Mouse (Mus musculus) hindbrain, embryonic 14.5 days (tissue): ENCODE measurements around the gene Anapc1. TPM values are rescaled to one million over a fixed set of nuclear protein-coding genes. Genes with fewer than 3 reads are reported as not detected.
A peak's percentile ranks its signal among the peaks of the same experiment; 100 is the strongest.

ENCODE experiments used
- ATAC-seq: fragments of 200-750 bp; cut with Nextera tagmentation; 2 replicates; pipeline ENCODE4 v1.8.0; 2017; ENCODE audit warnings: moderate number of reproducible peaks, mild to moderate bottlenecking, moderate TSS enrichment, moderate library complexity; ENCODE audit not compliant: low FRiP score
- DNase-seq: peaks from one replicate; pipeline ENCODE4 v3.0.0-alpha.2; 2015; ENCODE audit warnings: low spot score
- H3K27ac ChIP-seq: fragments of 300-500 bp; sonication (generic); 2 replicates; pipeline ENCODE4 v1.5.1; 2014; ENCODE audit warnings: mild to moderate bottlenecking, moderate library complexity
- H3K27me3 ChIP-seq: fragments of 300-500 bp; sonication (generic); 2 replicates; pipeline ENCODE4 v1.6.1; 2014; ENCODE audit warnings: mild to moderate bottlenecking, low read length, mixed read lengths; ENCODE audit not compliant: control insufficient read depth, insufficient read depth
- H3K36me3 ChIP-seq: fragments of 300-500 bp; sonication (generic); replicated peaks from 2 replicates; pipeline ENCODE4 v1.6.1; 2014; ENCODE audit not compliant: control insufficient read depth, insufficient read depth
- H3K4me1 ChIP-seq: fragments of 300-500 bp; sonication (generic); replicated peaks from 2 replicates; pipeline ENCODE4 v1.6.1; 2014; ENCODE audit warnings: antibody characterized with exemption, low read length, mixed read lengths; ENCODE audit not compliant: control insufficient read depth, insufficient read depth
- H3K4me2 ChIP-seq: fragments of 300-500 bp; sonication (generic); replicated peaks from 2 replicates; pipeline ENCODE4 v1.6.1; 2014; ENCODE audit warnings: mild to moderate bottlenecking, moderate library complexity
- H3K4me3 ChIP-seq: fragments of 300-500 bp; sonication (generic); replicated peaks from 2 replicates; pipeline ENCODE4 v1.5.1; 2014; ENCODE audit warnings: mild to moderate bottlenecking, low read length
- H3K9ac ChIP-seq: fragments of 300-500 bp; sonication (generic); 2 replicates; pipeline ENCODE4 v1.6.1; 2014
- H3K9me3 ChIP-seq: fragments of 300-500 bp; sonication (generic); 2 replicates; pipeline ENCODE4 v1.6.1; 2016; ENCODE audit warnings: low read length; ENCODE audit not compliant: control insufficient read depth
- WGBS: fragments of 180-500 bp; shearing (Covaris S2); extraction: QIAGEN DNeasy Blood & Tissue Kit; methylation state at CpG from one replicate; pipeline ENCODE4 v1.1.7; 2014; 5-methylcytosine and 5-hydroxymethylcytosine counted together
- polyA plus RNA-seq: library from polyadenylated mRNA; unstranded; fragments of >200 nt; fragmentation: Nextera tagmentation; extraction: Ambion mirVana; gene quantifications from 2 replicates; pipeline ENCODE4 v1.2.1, GENCODE M21; 2014

The Anapc1 gene
- polyA plus RNA-seq, 1 experiment from 2014 or later: 55.8 TPM

- no peak for ATAC-seq
Measured at GRCm38 (mm10) chr2:128722106-128722710, 35.0 kb upstream of the Anapc1 start.

GRCm38 (mm10) chr2:128719380-128719779 is 32.2 kb upstream of the Anapc1 start:
- WGBS: 91% methylated on average over 2 of the region's 2 CpGs

More at GRCm38 (mm10) chr2:128722106-128722710, 35.0 kb upstream of the Anapc1 start:
- WGBS: 90% methylated on average over 5 of the region's 5 CpGs
- Histone ChIP-seq H3K4me2 (no peak overlapping the region), H3K9ac (no peak overlapping the region), H3K4me3 (no peak overlapping the region), H3K27ac (no peak overlapping the region), H3K36me3 (no peaks in the 10 kb centered on the region), H3K4me1 (no peaks in the 10 kb centered on the region), H3K9me3 (no peaks in the 10 kb centered on the region; the same call in 1 of the 2 replicates), H3K27me3 (no peaks in the 10 kb centered on the region)
- DNase-seq: no peak

GRCm38 (mm10) chr2:128715979-128716378 is 28.8 kb upstream of the Anapc1 start:
- WGBS: 92% methylated on average over 1 of the region's 1 CpGs
- no peak overlapping the region for H3K4me3 ChIP-seq
- H3K4me2 ChIP-seq: no peak overlapping the region
- H3K4me1 ChIP-seq: no peaks in the 10 kb centered on the region
- ATAC-seq (no peak), DNase-seq (no peak)
- H3K27me3 ChIP-seq: no peaks in the 10 kb centered on the region
- no peaks in the 10 kb centered on the region for H3K36me3 ChIP-seq
- H3K27ac ChIP-seq: no peak overlapping the region
- H3K9me3 ChIP-seq: no peaks in the 10 kb centered on the region; the same call in 1 of the 2 replicates
- H3K9ac ChIP-seq: no peak overlapping the region

More at GRCm38 (mm10) chr2:128719380-128719779, 32.2 kb upstream of the Anapc1 start:
- DNase-seq: no peak
- H3K36me3 ChIP-seq: no peaks in the 10 kb centered on the region
- H3K4me2 ChIP-seq: no peak overlapping the region
- H3K27ac ChIP-seq: no peak overlapping the region
- no peaks in the 10 kb centered on the region; the same call in 1 of the 2 replicates for H3K9me3 ChIP-seq
- H3K4me1 ChIP-seq: no peaks in the 10 kb centered on the region
- ATAC-seq: no peak
- H3K9ac ChIP-seq: no peak overlapping the region
- H3K4me3 ChIP-seq: no peak overlapping the region
- H3K27me3 ChIP-seq: no peaks in the 10 kb centered on the region

GRCm38 (mm10) chr2:128714724-128715241 is 27.6 kb upstream of the Anapc1 start:
- H3K36me3 ChIP-seq: no peaks in the 10 kb centered on the region
- H3K4me2 ChIP-seq: no peak overlapping the region
- ATAC-seq (no peak), DNase-seq (no peak)
- no peaks in the 10 kb centered on the region for H3K27me3 ChIP-seq
- no peak overlapping the region for H3K4me3 ChIP-seq
- no peak overlapping the region for H3K27ac ChIP-seq
- H3K9me3 ChIP-seq: no peaks in the 10 kb centered on the region
- no peaks in the 10 kb centered on the region for H3K4me1 ChIP-seq
- 64% methylated on average over 7 of the region's 7 CpGs for WGBS
- H3K9ac ChIP-seq: no peak overlapping the region

- ATAC-seq: no peak
Measured at GRCm38 (mm10) chr2:128713548-128714003, 26.4 kb upstream of the Anapc1 start.

DNA sequence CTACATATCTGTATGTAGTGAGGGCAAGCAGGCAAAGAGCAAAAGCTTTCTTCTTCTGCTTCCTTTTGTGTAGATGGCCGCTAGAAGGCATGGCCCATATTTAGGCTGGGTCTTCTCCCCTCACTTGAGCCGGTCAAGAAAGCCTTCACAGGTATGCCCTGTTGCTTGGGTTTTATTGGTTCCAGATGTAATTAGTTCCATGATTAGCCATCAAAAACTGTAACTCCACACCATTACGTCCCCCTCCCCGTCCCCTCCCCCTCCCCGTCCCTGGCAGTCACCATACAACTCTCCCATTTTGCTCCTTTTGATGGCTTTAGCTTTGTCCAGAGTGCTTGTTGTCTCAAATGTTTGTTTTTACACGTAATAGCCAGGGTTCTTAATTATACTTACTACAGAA is 25.7 kb upstream of the Anapc1 start:
- H3K36me3 ChIP-seq: no peaks in the 10 kb centered on the region
- H3K9ac ChIP-seq: no peak overlapping the region
- H3K4me3 ChIP-seq: no peak overlapping the region
- H3K27ac ChIP-seq: no peak overlapping the region
- ATAC-seq: no peak
- no peaks in the 10 kb centered on the region for H3K4me1 ChIP-seq
- H3K27me3 ChIP-seq: no peaks in the 10 kb centered on the region
- no peak for DNase-seq
- no peaks in the 10 kb centered on the region for H3K9me3 ChIP-seq
- no peak overlapping the region for H3K4me2 ChIP-seq
- WGBS: 83% methylated on average over 6 of the region's 6 CpGs

More at GRCm38 (mm10) chr2:128713548-128714003, 26.4 kb upstream of the Anapc1 start:
- H3K4me2 ChIP-seq: no peak overlapping the region
- H3K27ac ChIP-seq: no peak overlapping the region
- no peaks in the 10 kb centered on the region for H3K4me1 ChIP-seq
- H3K9me3 ChIP-seq: no peaks in the 10 kb centered on the region
- peak; percentile 42 for DNase-seq
- no peaks in the 10 kb centered on the region for H3K27me3 ChIP-seq
- WGBS: 62% methylated on average over 5 of the region's 5 CpGs
- H3K9ac ChIP-seq: no peak overlapping the region
- H3K36me3 ChIP-seq: no peaks in the 10 kb centered on the region
- no peak overlapping the region for H3K4me3 ChIP-seq

- ATAC-seq: no peak
- WGBS: 82% methylated on average over 6 of the region's 6 CpGs
Measured at GRCm38 (mm10) chr2:128710609-128711008, 23.4 kb upstream of the Anapc1 start.

GRCm38 (mm10) chr2:128709264-128709663 is 22.1 kb upstream of the Anapc1 start:
- DNase-seq: no peak
- no peak overlapping the region for H3K9ac ChIP-seq
- H3K4me2 ChIP-seq: no peak overlapping the region
- no peaks in the 10 kb centered on the region for H3K36me3 ChIP-seq
- no peaks in the 10 kb centered on the region for H3K9me3 ChIP-seq
- no peak overlapping the region for H3K27ac ChIP-seq
- H3K4me3 ChIP-seq: no peak overlapping the region
- no peak for ATAC-seq
- 56% methylated on average over 6 of the region's 6 CpGs for WGBS
- no peaks in the 10 kb centered on the region for H3K27me3 ChIP-seq
- H3K4me1 ChIP-seq: no peaks in the 10 kb centered on the region

More at GRCm38 (mm10) chr2:128710609-128711008, 23.4 kb upstream of the Anapc1 start:
- Histone ChIP-seq H3K27ac (no peak overlapping the region), H3K4me3 (no peak overlapping the region), H3K4me2 (no peak overlapping the region), H3K9ac (no peak overlapping the region), H3K4me1 (no peaks in the 10 kb centered on the region), H3K36me3 (no peaks in the 10 kb centered on the region), H3K9me3 (no peaks in the 10 kb centered on the region), H3K27me3 (no peaks in the 10 kb centered on the region)
- no peak for DNase-seq

DNA sequence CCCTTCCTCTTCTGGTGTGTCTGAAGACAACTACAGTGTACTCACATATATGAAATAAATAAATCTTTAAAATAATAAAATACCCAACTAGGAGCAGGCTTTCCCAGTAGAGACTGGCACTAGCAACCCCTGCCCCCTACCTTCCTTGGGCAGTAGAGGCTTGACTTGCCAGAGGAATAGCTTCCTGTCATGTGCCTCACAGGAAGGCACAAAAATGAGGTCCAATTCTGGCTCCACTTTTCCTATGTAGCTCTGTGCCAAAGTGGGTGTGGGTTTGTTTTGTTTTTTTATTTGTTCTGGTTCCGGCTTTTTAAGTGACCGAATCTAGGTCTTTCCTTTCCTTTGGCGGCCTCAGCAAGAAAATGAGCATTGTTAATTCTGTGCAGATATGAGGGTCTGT is 17.3 kb upstream of the Anapc1 start:
- 94% methylated on average over 3 of the region's 3 CpGs for WGBS
- H3K4me3 ChIP-seq: no peak overlapping the region
- no peaks in the 10 kb centered on the region for H3K36me3 ChIP-seq
- no peak overlapping the region for H3K4me2 ChIP-seq
- H3K9me3 ChIP-seq: no peaks in the 10 kb centered on the region
- H3K9ac ChIP-seq: no peak overlapping the region
- H3K27ac ChIP-seq: no peak overlapping the region
- no peak for DNase-seq
- no peaks in the 10 kb centered on the region for H3K4me1 ChIP-seq
- no peak for ATAC-seq
- no peaks in the 10 kb centered on the region for H3K27me3 ChIP-seq
